Mouse (Mus musculus): ENCODE measurements at regions not wholly inside any gene's neighbourhood (a gene's known extent, or its start where the extent isn't known, plus 50 kb on each side); places are given as distances from the start of the nearest gene placed in this dataset.
"Not testable (repeated sequence)": the region's sequence is repeated elsewhere in the genome, so short reads cannot be mapped to it uniquely, and the experiment has no call there.

GRCm38 (mm10) chr10:50370611-50371010, 221.9 kb upstream of the Ascc3 start:
- no peaks in the 10 kb centered on the region for H3K27me3 ChIP-seq (replicated peaks)
- DNase-seq (ENCODE audit: extremely low read depth) = peak; percentile 21
- H3K79me2 ChIP-seq (replicated peaks; ENCODE audit: control insufficient read depth, extremely low read depth, insufficient read depth, poor library complexity, severe bottlenecking) = no peaks in the 10 kb centered on the region
- no peak overlapping the region for H3K27ac ChIP-seq (ENCODE audit: insufficient read depth, low read depth)
- no peaks in the 10 kb centered on the region for H3K9me3 ChIP-seq (replicated peaks; ENCODE audit: low read length)
- in situ Hi-C loops (cut with MboI; ENCODE audit: low pct_ligation_motif_present, low pct_unique_long_range_greater_than_20kb, low sequenced_read_pairs) (no loop called here), dilution Hi-C loops (cut with MboI; ENCODE audit: extremely low pct_ligation_motif_present, extremely low pct_unique_long_range_greater_than_20kb, low sequenced_read_pairs) (no loop called here)
- H3K36me3 ChIP-seq (replicated peaks in 1 of 2; ENCODE audit: control insufficient read depth in 1 of 2, insufficient read depth in 1 of 2, low read length in 1 of 2) = no peaks in the 10 kb centered on the region
- TF ChIP-seq HCFC1 (IDR thresholded peaks at IDR 0.05; ENCODE audit: low read depth, low read length) (no peak), SMC3 (IDR thresholded peaks at IDR 0.05; ENCODE audit: low read depth, low read length) (peak; percentile 48), RAD21 (IDR thresholded peaks at IDR 0.05; ENCODE audit: low read depth, low read length) (peak; percentile 68), CTCF (conservative IDR thresholded peaks at IDR 0.05 in 1 of 2, IDR thresholded peaks at IDR 0.05 in 1 of 2; ENCODE audit: low read depth in 2 of 2, low read length in 2 of 2) (peak in 1 of 2 experiments; percentile 61; a peak in 2 of 4 replicates), GABPA (IDR thresholded peaks at IDR 0.05; ENCODE audit: insufficient replicate concordance, low read depth, low read length) (no peak)
- no peak overlapping the region for H3K4me2 ChIP-seq (ENCODE audit: insufficient read depth, low read depth, poor library complexity, severe bottlenecking)
- H3K9ac ChIP-seq (ENCODE audit: insufficient read depth, low read depth) = no peak overlapping the region
- no peak overlapping the region for H3K4me3 ChIP-seq (replicated peaks in 1 of 3; ENCODE audit: low read depth in 2 of 3, low read length in 2 of 3, poor library complexity in 1 of 3)
- peaks cover 0 to 10% of the 10 kb centered on the region in 2 experiments; a peak in 2 of 4 replicates for H3K4me1 ChIP-seq (ENCODE audit: control insufficient read depth in 1 of 2, insufficient read depth in 2 of 2)

- DNase-seq (ENCODE audit: extremely low read depth); H3K4me1 ChIP-seq (ENCODE audit: control insufficient read depth in 1 of 2, insufficient read depth in 2 of 2); H3K79me2 ChIP-seq (replicated peaks; ENCODE audit: control insufficient read depth, extremely low read depth, insufficient read depth, poor library complexity, severe bottlenecking); H3K4me3 ChIP-seq (replicated peaks in 1 of 3; ENCODE audit: low read depth in 2 of 3, low read length in 2 of 3, poor library complexity in 1 of 3); H3K27ac ChIP-seq (ENCODE audit: insufficient read depth, low read depth); H3K9ac ChIP-seq (ENCODE audit: insufficient read depth, low read depth); H3K27me3 ChIP-seq (replicated peaks); H3K9me3 ChIP-seq (replicated peaks; ENCODE audit: low read length); H3K4me2 ChIP-seq (ENCODE audit: insufficient read depth, low read depth, poor library complexity, severe bottlenecking); dilution Hi-C loops (cut with MboI; ENCODE audit: extremely low pct_ligation_motif_present, extremely low pct_unique_long_range_greater_than_20kb, low sequenced_read_pairs); H3K36me3 ChIP-seq (replicated peaks in 1 of 2; ENCODE audit: control insufficient read depth in 1 of 2, insufficient read depth in 1 of 2, low read length in 1 of 2); in situ Hi-C loops (cut with MboI; ENCODE audit: low pct_ligation_motif_present, low pct_unique_long_range_greater_than_20kb, low sequenced_read_pairs): not testable (repeated sequence)
Measured at GRCm38 (mm10) chr10:50392617-50393016, 199.9 kb upstream of the Ascc3 start.

Data from CH12.LX (cell line).